Mouse (Mus musculus) limb, embryonic 13.5 days (tissue): ENCODE results near the gene 2210011C24Rik. TPM values are rescaled to one million over a fixed set of nuclear protein-coding genes. Genes with fewer than 3 reads are reported as not detected.

Source experiments
- ATAC-seq: fragments of 200-750 bp; cut with Nextera tagmentation; 2 replicates; pipeline ENCODE4 v1.8.0; 2017; ENCODE audit warnings: low read depth, moderate number of reproducible peaks, moderate TSS enrichment; ENCODE audit not compliant: low FRiP score
- H3K27ac ChIP-seq: fragments of 300-500 bp; sonication (generic); 2 replicates; pipeline ENCODE4 v1.5.1; 2015; ENCODE audit warnings: inconsistent platforms, mild to moderate bottlenecking, moderate library complexity
- H3K27me3 ChIP-seq: fragments of 300-500 bp; sonication (generic); 2 replicates; pipeline ENCODE4 v1.6.1; 2015; ENCODE audit warnings: mild to moderate bottlenecking, inconsistent platforms
- H3K36me3 ChIP-seq: fragments of 300-500 bp; sonication (generic); 2 replicates; pipeline ENCODE4 v1.6.1; 2015; ENCODE audit warnings: inconsistent platforms, mild to moderate bottlenecking, moderate library complexity
- H3K4me1 ChIP-seq: fragments of 300-500 bp; sonication (generic); 2 replicates; pipeline ENCODE4 v1.6.1; 2015; ENCODE audit warnings: inconsistent platforms
- H3K4me2 ChIP-seq: fragments of 300-500 bp; sonication (generic); replicated peaks from 2 replicates; pipeline ENCODE4 v1.6.1; 2015; ENCODE audit warnings: inconsistent platforms, mild to moderate bottlenecking, moderate library complexity
- H3K4me3 ChIP-seq: fragments of 300-500 bp; sonication (generic); 2 replicates; pipeline ENCODE4 v1.5.1; 2015; ENCODE audit warnings: moderate library complexity, mild to moderate bottlenecking, inconsistent platforms
- H3K9ac ChIP-seq: fragments of 300-500 bp; sonication (generic); 2 replicates; pipeline ENCODE4 v1.6.1; 2015; ENCODE audit warnings: mild to moderate bottlenecking, inconsistent platforms
- H3K9me3 ChIP-seq: fragments of 300-500 bp; sonication (generic); 2 replicates; pipeline ENCODE4 v1.6.1; 2016; ENCODE audit warnings: inconsistent platforms
- WGBS: fragments of 180-500 bp; shearing (Covaris S2); methylation state at CpG from one replicate; pipeline ENCODE4 v1.1.7; 2015; 5-methylcytosine and 5-hydroxymethylcytosine counted together
- polyA plus RNA-seq: library from polyadenylated mRNA; unstranded; fragments of >200 nt; fragmentation: Nextera tagmentation; extraction: Ambion mirVana; gene quantifications from 2 replicates; pipeline ENCODE4 v1.2.1, GENCODE M21; 2015

The 2210011C24Rik gene
- polyA plus RNA-seq, 1 experiment from 2014 or later, result 0.22 TPM

DNA sequence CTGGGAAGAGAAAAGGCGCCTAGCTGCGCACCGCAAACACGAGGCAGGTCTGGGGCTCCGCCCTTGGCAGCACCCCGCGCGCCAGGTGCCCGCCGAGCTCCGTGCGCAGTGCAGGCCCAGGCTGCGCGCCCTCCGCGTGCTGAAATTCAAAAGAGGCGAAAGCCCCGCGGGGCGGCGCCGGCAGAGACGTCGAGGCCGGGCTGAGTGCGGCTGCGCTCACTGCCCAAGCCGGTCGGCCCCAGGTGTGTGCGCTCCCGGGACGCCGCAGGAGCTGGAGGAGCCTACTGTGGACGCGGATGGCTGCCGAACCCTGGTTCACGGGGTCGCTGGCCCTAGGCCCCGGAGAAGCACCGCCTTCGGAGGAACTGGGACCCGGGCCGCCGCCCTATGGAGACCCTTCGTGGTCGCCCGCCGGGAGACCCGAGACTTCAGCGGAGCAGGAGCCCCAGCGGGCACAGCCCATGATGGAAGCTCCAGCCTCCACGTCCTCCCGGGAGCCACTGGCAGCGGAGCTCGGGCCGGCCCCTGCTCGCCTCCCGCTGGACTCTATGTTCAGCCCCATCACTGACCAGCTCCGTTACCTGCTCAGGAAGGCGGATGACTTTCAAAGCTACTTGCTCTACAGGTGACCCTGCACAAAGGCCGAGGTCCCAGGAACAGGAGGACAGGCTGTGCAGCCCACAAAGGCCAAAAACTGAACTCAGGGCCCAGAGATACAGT lies 10.5 kb downstream of the 2210011C24Rik start, which contains the start of gene 1700067K01Rik:
Gene 1700067K01Rik, plus strand, starts transcription at position 222 of the 720 bp plus-strand sequence.
- no peak for ATAC-seq
- Histone ChIP-seq H3K4me2 (peak within 1 kb of the TSS; percentile 47), H3K4me3 (peak within 1 kb of the TSS; percentile 15; the same call in 1 of the 2 replicates), H3K36me3 (peaks cover 36% of the 10 kb centered on the region), H3K27ac (no peak within 1 kb of the TSS), H3K4me1 (peaks cover 53% of the 10 kb centered on the region), H3K27me3 (0 out of 2 replicates have a peak, but pooled peaks cover 12% of the 10 kb centered on the region), H3K9ac (peak within 1 kb of the TSS; percentile 51), H3K9me3 (no peaks in the 10 kb centered on the region)
- WGBS, result 24% methylated on average over 61 of the region's 61 CpGs

- Histone ChIP-seq H3K4me2 (peak overlapping the region; percentile 85; the same call in 1 of the 2 replicates), H3K4me3 (no peak overlapping the region), H3K4me1 (peaks cover 57% of the 10 kb centered on the region), H3K27ac (no peak overlapping the region), H3K36me3 (peaks cover 41% of the 10 kb centered on the region), H3K9me3 (no peaks in the 10 kb centered on the region), H3K27me3 (0 out of 2 replicates have a peak, but pooled peaks cover 12% of the 10 kb centered on the region), H3K9ac (no peak overlapping the region)
- ATAC-seq, result no peak
- WGBS, result 90% methylated on average over 2 of the region's 2 CpGs
These were observed 12.1 kb downstream of the 2210011C24Rik start for GRCm38 (mm10) chr8:83999825-84000224.

- H3K4me3 ChIP-seq, result peak overlapping the region; percentile 75
These were observed 12.8 kb downstream of the 2210011C24Rik start for GRCm38 (mm10) chr8:83999057-83999705.

GRCm38 (mm10) chr8:83998231-83999056 lies 13.5 kb downstream of the 2210011C24Rik start:
- H3K36me3 ChIP-seq, result peaks cover 53% of the 10 kb centered on the region
- WGBS, result 1% methylated on average over 70 of the region's 92 CpGs
- no peak for ATAC-seq
- no peaks in the 10 kb centered on the region for H3K9me3 ChIP-seq
- peak overlapping the region; percentile 85 for H3K4me2 ChIP-seq
- peaks cover 46% of the 10 kb centered on the region for H3K4me1 ChIP-seq
- H3K27me3 ChIP-seq, result 0 out of 2 replicates have a peak, but pooled peaks cover 12% of the 10 kb centered on the region
- peak overlapping the region; percentile 75 for H3K4me3 ChIP-seq
- H3K27ac ChIP-seq, result peak overlapping the region; percentile 87
- peak overlapping the region; percentile 82 for H3K9ac ChIP-seq

More at GRCm38 (mm10) chr8:83999057-83999705, 12.8 kb downstream of the 2210011C24Rik start:
- 65% methylated on average over 16 of the region's 16 CpGs for WGBS
- Histone ChIP-seq H3K4me1 (peaks cover 54% of the 10 kb centered on the region), H3K36me3 (peaks cover 47% of the 10 kb centered on the region), H3K9ac (peak overlapping the region; percentile 82), H3K4me2 (peak overlapping the region; percentile 85), H3K9me3 (no peaks in the 10 kb centered on the region), H3K27me3 (0 out of 2 replicates have a peak, but pooled peaks cover 12% of the 10 kb centered on the region), H3K27ac (0 out of 2 replicates have a peak overlapping the region, but pooled peaks have one; percentile 87)
- ATAC-seq, result no peak

DNA sequence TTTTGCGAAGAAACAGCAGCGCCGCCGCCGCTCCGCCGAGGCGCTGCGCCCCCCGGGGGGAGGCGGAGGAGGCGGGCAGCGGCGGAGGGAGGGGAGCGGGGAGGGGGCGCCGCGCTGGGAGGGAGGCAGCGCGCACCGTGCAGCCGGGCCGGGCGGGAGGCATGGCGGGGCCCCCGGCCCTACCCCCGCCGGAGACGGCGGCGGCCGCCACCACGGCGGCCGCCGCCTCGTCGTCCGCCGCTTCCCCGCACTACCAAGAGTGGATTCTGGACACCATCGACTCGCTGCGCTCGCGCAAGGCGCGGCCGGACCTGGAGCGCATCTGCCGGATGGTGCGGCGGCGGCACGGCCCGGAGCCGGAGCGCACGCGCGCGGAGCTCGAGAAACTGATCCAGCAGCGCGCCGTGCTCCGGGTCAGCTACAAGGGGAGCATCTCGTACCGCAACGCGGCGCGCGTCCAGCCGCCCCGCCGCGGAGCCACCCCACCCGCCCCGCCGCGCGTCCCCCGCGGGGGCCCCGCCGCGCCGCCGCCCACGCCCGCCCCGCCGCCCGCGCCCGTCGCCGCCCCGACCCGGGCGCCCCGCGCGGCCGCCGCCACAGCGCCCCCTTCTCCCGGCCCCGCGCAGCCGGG lies 14.3 kb downstream of the 2210011C24Rik start, which contains the start of gene Samd1:
Gene Samd1, plus strand, starts transcription at position 162 of the 631 bp plus-strand sequence.
- Histone ChIP-seq H3K4me1 (peaks cover 39% of the 10 kb centered on the region), H3K27ac (peak within 1 kb of the TSS; percentile 98), H3K36me3 (peaks cover 52% of the 10 kb centered on the region), H3K4me2 (peak within 1 kb of the TSS; percentile 85), H3K9me3 (no peaks in the 10 kb centered on the region), H3K27me3 (0 out of 2 replicates have a peak, but pooled peaks cover 12% of the 10 kb centered on the region), H3K9ac (peak within 1 kb of the TSS; percentile 95), H3K4me3 (peak within 1 kb of the TSS; percentile 78)
- under 1% methylated on average over 56 of the region's 112 CpGs for WGBS
- ATAC-seq, result peak; percentile 18; the same call in 1 of the 2 replicates

DNA sequence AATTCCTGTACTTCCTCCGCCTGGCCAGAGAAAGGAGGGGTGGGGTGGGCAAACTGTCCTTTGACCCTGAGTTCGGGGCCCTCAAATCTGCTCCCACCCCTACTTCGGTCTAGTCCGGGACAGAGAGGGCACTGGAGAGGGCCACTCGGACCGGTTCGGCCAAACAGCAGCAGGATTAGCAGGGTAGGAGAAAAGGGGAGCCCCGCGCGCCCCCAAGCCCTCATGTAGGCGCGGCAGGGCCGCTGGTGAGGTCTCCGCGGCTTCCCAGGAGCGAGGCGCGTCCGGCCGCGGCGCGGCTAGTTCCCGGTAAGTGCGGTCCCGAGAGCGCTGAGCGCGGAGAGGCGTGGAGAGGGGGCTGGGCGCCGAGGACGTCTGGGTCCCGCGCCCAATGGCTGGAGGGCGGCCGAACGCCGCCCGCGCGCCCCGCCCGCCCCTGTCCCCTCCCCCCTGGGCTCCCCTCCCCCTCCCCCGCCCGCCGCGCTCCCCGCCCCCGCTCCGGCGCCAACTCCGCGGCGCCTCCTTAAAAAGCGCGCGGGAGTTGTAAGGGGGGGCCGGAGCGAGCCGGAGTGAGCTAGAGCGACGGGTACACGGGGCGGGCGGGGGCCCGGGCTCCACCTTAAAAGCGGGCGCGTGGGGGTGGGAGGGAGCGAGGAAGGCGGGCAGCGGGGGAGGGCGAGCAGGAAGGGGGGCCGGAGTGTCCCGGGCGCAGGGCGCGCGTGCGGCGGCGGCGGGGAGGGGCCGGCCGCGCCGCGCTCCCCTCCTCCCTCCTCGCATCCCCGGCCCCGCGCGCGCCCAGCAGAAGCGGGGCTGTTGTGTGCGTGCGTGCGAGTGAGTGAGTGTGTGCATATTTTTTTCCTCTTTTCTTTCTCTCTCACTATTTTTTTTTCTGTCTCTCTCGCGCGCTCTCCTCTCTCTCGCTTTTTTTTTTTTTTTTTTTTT lies 15.1 kb downstream of the 2210011C24Rik start:
- H3K4me2 ChIP-seq, result peak overlapping the region; percentile 85
- peak overlapping the region; percentile 98 for H3K27ac ChIP-seq
- H3K27me3 ChIP-seq, result 0 out of 2 replicates have a peak, but pooled peaks cover 12% of the 10 kb centered on the region
- no peaks in the 10 kb centered on the region for H3K9me3 ChIP-seq
- H3K36me3 ChIP-seq, result peaks cover 54% of the 10 kb centered on the region
- peak overlapping the region; percentile 95 for H3K9ac ChIP-seq
- WGBS, result 0% methylated on average over 38 of the region's 103 CpGs
- peaks cover 38% of the 10 kb centered on the region for H3K4me1 ChIP-seq
- peak; percentile 79 for ATAC-seq
- H3K4me3 ChIP-seq, result peak overlapping the region; percentile 78

- H3K9ac ChIP-seq, result peak overlapping the region; percentile 95
- no peak for ATAC-seq
- no peaks in the 10 kb centered on the region for H3K9me3 ChIP-seq
- H3K4me2 ChIP-seq, result peak overlapping the region; percentile 85
- H3K4me3 ChIP-seq, result peak overlapping the region; percentile 78
- peaks cover 29% of the 10 kb centered on the region for H3K4me1 ChIP-seq
- peak overlapping the region; percentile 98; the same call in 1 of the 2 replicates for H3K27ac ChIP-seq
- H3K27me3 ChIP-seq, result 0 out of 2 replicates have a peak, but pooled peaks cover 7% of the 10 kb centered on the region
- 12% methylated on average over 12 of the region's 12 CpGs for WGBS
- peaks cover 54% of the 10 kb centered on the region for H3K36me3 ChIP-seq
These were observed 16.0 kb downstream of the 2210011C24Rik start for GRCm38 (mm10) chr8:83995973-83996372.

- Histone ChIP-seq H3K4me2 (no peak overlapping the region), H3K36me3 (peaks cover 57% of the 10 kb centered on the region)
- ATAC-seq, result no peak
These were observed 17.9 kb downstream of the 2210011C24Rik start for GRCm38 (mm10) chr8:83994030-83994429.

DNA sequence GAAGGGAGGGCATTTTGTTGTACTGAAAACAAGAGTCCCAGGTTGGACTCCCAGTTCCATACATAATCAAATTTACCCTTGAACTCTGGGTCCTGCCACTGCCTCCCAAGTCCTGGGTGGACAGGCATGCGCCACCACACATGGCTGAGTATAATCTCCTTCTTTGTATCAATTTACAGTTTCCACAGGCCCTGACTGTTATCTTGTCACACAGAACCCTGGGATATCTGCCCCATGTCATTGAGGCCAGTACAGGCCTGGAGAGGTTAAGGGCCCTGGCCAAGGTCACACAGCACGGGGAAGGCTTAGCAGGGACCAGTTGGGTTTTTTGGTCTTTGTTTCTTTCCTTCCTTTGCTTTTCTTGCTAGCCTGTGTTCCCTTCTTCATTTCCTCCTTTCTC lies 19.5 kb downstream of the 2210011C24Rik start:
- peaks cover 8% of the 10 kb centered on the region for H3K4me1 ChIP-seq
- no peak overlapping the region for H3K27ac ChIP-seq
- peaks cover 71% of the 10 kb centered on the region for H3K36me3 ChIP-seq
- 83% methylated on average over 2 of the region's 2 CpGs for WGBS
- no peak overlapping the region for H3K9ac ChIP-seq
- no peaks in the 10 kb centered on the region for H3K9me3 ChIP-seq
- H3K4me2 ChIP-seq, result no peak overlapping the region
- no peaks in the 10 kb centered on the region for H3K27me3 ChIP-seq
- no peak overlapping the region for H3K4me3 ChIP-seq
- no peak for ATAC-seq

More at GRCm38 (mm10) chr8:83994030-83994429, 17.9 kb downstream of the 2210011C24Rik start:
- Histone ChIP-seq H3K4me3 (no peak overlapping the region), H3K9me3 (no peaks in the 10 kb centered on the region), H3K9ac (no peak overlapping the region), H3K27me3 (no peaks in the 10 kb centered on the region), H3K27ac (no peak overlapping the region), H3K4me1 (peaks cover 12% of the 10 kb centered on the region)
- 85% methylated on average over 3 of the region's 3 CpGs for WGBS

GRCm38 (mm10) chr8:83990170-83990569 lies 21.8 kb downstream of the 2210011C24Rik start:
- 94% methylated on average over 14 of the region's 14 CpGs for WGBS
- peaks cover 93% of the 10 kb centered on the region for H3K36me3 ChIP-seq

More at GRCm38 (mm10) chr8:83990170-83990569, 21.8 kb downstream of the 2210011C24Rik start:
- H3K4me3 ChIP-seq, result no peak overlapping the region
- H3K4me2 ChIP-seq, result no peak overlapping the region
- no peaks in the 10 kb centered on the region for H3K27me3 ChIP-seq
- no peak for ATAC-seq
- H3K9me3 ChIP-seq, result no peaks in the 10 kb centered on the region
- H3K4me1 ChIP-seq, result no peaks in the 10 kb centered on the region
- no peak overlapping the region for H3K27ac ChIP-seq
- no peak overlapping the region for H3K9ac ChIP-seq
